Mouse (Mus musculus) left cerebral cortex, postnatal 10 days (tissue): ENCODE data around the gene Pbx1. TPM values are rescaled to one million over a fixed set of nuclear protein-coding genes. Genes with fewer than 3 reads are reported as not detected.

Experiments
- DNase-seq, 2 experiments: peaks; one replicate each; pipeline ENCODE4 v3.0.0; 2021 to 2022; ENCODE audit warnings: low spot score in 2 of 2, mixed read lengths in 1 of 2; ENCODE audit errors: extremely low spot score in 1 of 2
- intact Hi-C: fragments of 180-260 bp; cut with DNase I; formaldehyde crosslinking; loops from one replicate; pipeline ENCODE4 v1.15.1; 2025
- total RNA-seq, 2 experiments: library from RNA; stranded (reverse); gene quantifications; 2 replicates each; pipeline ENCODE4 v1.2.3; 2021

Gene Pbx1
- total RNA-seq, 2 experiments from 2014 or later = 164 to 181 TPM

- no peak for DNase-seq
- intact Hi-C loops = loop anchor here (10.0 kb wide), 2 partner anchors 183 to 1027 kb away; no protein-coding TSS in a partner anchor
Observed at GRCm38 (mm10) chr1:168428255-168428654, 3.8 kb downstream of the Pbx1 start.

- intact Hi-C loops = loop anchor here (10.0 kb wide), 2 partner anchors 183 to 1027 kb away; no protein-coding TSS in a partner anchor
- no peak for DNase-seq
Observed at GRCm38 (mm10) chr1:168427596-168427995, 4.5 kb downstream of the Pbx1 start.

- intact Hi-C loops = loop anchor here (10.0 kb wide), 2 partner anchors 182 to 1028 kb away; no protein-coding TSS in a partner anchor
- DNase-seq = no peak
Observed at GRCm38 (mm10) chr1:168426900-168427299, 5.2 kb downstream of the Pbx1 start.

GRCm38 (mm10) chr1:168426281-168426680 lies 5.8 kb downstream of the Pbx1 start:
- DNase-seq = no peak
- intact Hi-C loops = loop anchor here (10.0 kb wide), 2 partner anchors 181 to 1029 kb away; no protein-coding TSS in a partner anchor

- intact Hi-C loops = loop anchor here (10.0 kb wide), 2 partner anchors 180 to 1030 kb away; no protein-coding TSS in a partner anchor
- DNase-seq = no peak
Observed at GRCm38 (mm10) chr1:168425017-168425705, 6.9 kb downstream of the Pbx1 start.

GRCm38 (mm10) chr1:168423389-168423930 lies 8.6 kb downstream of the Pbx1 start:
- intact Hi-C loops = loop anchor here (2.0 to 10.0 kb wide), 3 partner anchors 29 to 1031 kb away; no protein-coding TSS in a partner anchor

GRCm38 (mm10) chr1:168418903-168419302 lies 13.2 kb downstream of the Pbx1 start:
- intact Hi-C loops = no loop called here

More at GRCm38 (mm10) chr1:168423389-168423930, 8.6 kb downstream of the Pbx1 start:
- no peak for DNase-seq

GRCm38 (mm10) chr1:168417626-168418025 lies 14.4 kb downstream of the Pbx1 start:
- intact Hi-C loops = no loop called here
- no peak for DNase-seq

More at GRCm38 (mm10) chr1:168418903-168419302, 13.2 kb downstream of the Pbx1 start:
- no peak for DNase-seq

- intact Hi-C loops = no loop called here
- no peak for DNase-seq
Observed at GRCm38 (mm10) chr1:168416729-168417437, 15.2 kb downstream of the Pbx1 start.

- no peak for DNase-seq
- intact Hi-C loops = no loop called here
Observed at GRCm38 (mm10) chr1:168410611-168411010, 21.5 kb downstream of the Pbx1 start.

GRCm38 (mm10) chr1:168410054-168410453 lies 22.0 kb downstream of the Pbx1 start:
- DNase-seq = no peak
- intact Hi-C loops = no loop called here

GRCm38 (mm10) chr1:168408757-168409156 lies 23.3 kb downstream of the Pbx1 start:
- no peak for DNase-seq
- intact Hi-C loops = no loop called here

- no peak for DNase-seq
- intact Hi-C loops = no loop called here
Observed at GRCm38 (mm10) chr1:168407958-168408357, 24.1 kb downstream of the Pbx1 start.

- no peak for DNase-seq
- intact Hi-C loops = no loop called here
Observed at GRCm38 (mm10) chr1:168406291-168406675, 25.8 kb downstream of the Pbx1 start.

- DNase-seq = no peak
- intact Hi-C loops = no loop called here
Observed at GRCm38 (mm10) chr1:168405645-168406290, 26.3 kb downstream of the Pbx1 start.

- no peak for DNase-seq
- intact Hi-C loops = no loop called here
Observed at GRCm38 (mm10) chr1:168403529-168403928, 28.5 kb downstream of the Pbx1 start.

- intact Hi-C loops = no loop called here
- DNase-seq = no peak
Observed at GRCm38 (mm10) chr1:168402683-168403082, 29.4 kb downstream of the Pbx1 start.

- intact Hi-C loops = loop anchor here (2.0 kb wide), 1 partner anchor 27 kb away; no protein-coding TSS in a partner anchor
- no peak for DNase-seq
Observed at GRCm38 (mm10) chr1:168395523-168396159, 36.4 kb downstream of the Pbx1 start.
